Mouse (Mus musculus) ES-E14 (cell line): ENCODE measurements at regions not wholly inside any gene's neighbourhood (a gene's known extent, or its start where the extent isn't known, plus 50 kb on each side); places are given as distances from the start of the nearest gene placed in this dataset.

Experiments used
- DNase-seq: peaks from one replicate; pipeline ENCODE4 v3.0.0-alpha.2; 2013; ENCODE audit warnings: low read depth, low spot score
- H3K27ac ChIP-seq: 2 replicates; pipeline ENCODE4 v1.5.1; 2012; ENCODE audit warnings: low read depth, mild to moderate bottlenecking, low read length, moderate library complexity, mixed read lengths; ENCODE audit not compliant: poor library complexity, insufficient read depth, severe bottlenecking
- H3K36me3 ChIP-seq: 2 replicates; pipeline ENCODE4 v1.6.1; 2012; ENCODE audit warnings: mild to moderate bottlenecking, low read length, moderate library complexity, mixed read lengths; ENCODE audit not compliant: control insufficient read depth, poor library complexity, insufficient read depth, severe bottlenecking
- H3K4me1 ChIP-seq, 2 experiments: fragments of 150-350 bp in 1 of 2; sonication (generic) in 1 of 2; 2 replicates each; pipeline ENCODE4 v1.6.1; 2012; ENCODE audit warnings: low read length in 2 of 2, mild to moderate bottlenecking in 1 of 2, mixed read lengths in 1 of 2; ENCODE audit not compliant: control insufficient read depth in 2 of 2, insufficient read depth in 2 of 2, poor library complexity in 1 of 2
- H3K4me3 ChIP-seq, 2 experiments: fragments of 150-350 bp in 1 of 2; sonication (generic) in 1 of 2; 2 replicates each; pipeline ENCODE4 v1.5.1; 2012; ENCODE audit warnings: low read length in 2 of 2, low read depth in 1 of 2, mild to moderate bottlenecking in 1 of 2, mixed read lengths in 1 of 2; ENCODE audit not compliant: insufficient read depth in 1 of 2, poor library complexity in 1 of 2, severe bottlenecking in 1 of 2
- H3K9ac ChIP-seq: 2 replicates; pipeline ENCODE4 v1.6.1; 2012; ENCODE audit warnings: low read depth, mild to moderate bottlenecking, low read length, mixed read lengths; ENCODE audit not compliant: poor library complexity, insufficient read depth, severe bottlenecking
- H3K9me3 ChIP-seq: fragments of 150-350 bp; sonication (generic); 2 replicates; pipeline ENCODE4 v1.6.1; 2012; ENCODE audit warnings: low read depth, mild to moderate bottlenecking, low read length; ENCODE audit not compliant: control insufficient read depth, insufficient read depth
- CHD2 ChIP-seq: IDR thresholded peaks from 2 replicates; pipeline ENCODE4 v1.6.1; 2014; ENCODE audit warnings: mild to moderate bottlenecking, low read depth, low read length, inconsistent platforms
- HCFC1 ChIP-seq: IDR thresholded peaks from 2 replicates; pipeline ENCODE4 v1.6.1; 2012; ENCODE audit warnings: low read length, inconsistent platforms, borderline replicate concordance; ENCODE audit not compliant: insufficient read depth
- MAFK ChIP-seq: IDR thresholded peaks from 2 replicates; pipeline ENCODE4 v1.6.1; 2014; ENCODE audit warnings: mild to moderate bottlenecking, low read depth, low read length, inconsistent platforms; ENCODE audit not compliant: insufficient read depth
- ZC3H11A ChIP-seq: IDR thresholded peaks from 2 replicates; pipeline ENCODE4 v1.6.1; 2012; ENCODE audit warnings: low read depth, mild to moderate bottlenecking, inconsistent platforms, low read length, borderline replicate concordance
- ZNF384 ChIP-seq: IDR thresholded peaks from 2 replicates; pipeline ENCODE4 v1.6.1; 2012; ENCODE audit warnings: low read depth, low read length, inconsistent platforms
- in situ Hi-C, 2 experiments: fragments of 600-800 bp; cut with MboI; formaldehyde crosslinking; loops; one replicate each; pipeline ENCODE4 v1.15.1; 2025; ENCODE audit warnings: low sequenced_read_pairs in 2 of 2, inconsistent platforms in 1 of 2; ENCODE audit not compliant: unreplicated experiment in 2 of 2

DNA sequence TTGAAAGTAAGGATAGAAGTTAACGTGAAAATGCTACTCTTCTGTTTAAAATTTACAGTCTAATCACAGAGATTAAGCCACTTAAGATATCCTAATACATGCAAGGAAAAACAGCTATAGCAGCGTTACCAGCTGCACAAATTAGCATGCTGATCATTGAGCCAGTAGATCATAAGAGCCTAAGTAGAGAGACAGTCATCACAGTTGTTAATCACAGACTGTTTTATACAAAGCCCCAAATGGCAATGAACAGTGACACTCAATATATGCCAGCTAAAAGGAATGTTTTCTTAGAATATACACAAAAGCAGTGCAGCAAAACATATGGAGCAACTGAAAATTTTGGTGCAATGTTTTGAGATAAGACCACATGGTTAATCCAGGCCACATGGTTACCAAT lies 64.7 kb upstream of the Ppp1r3a start:
- H3K27ac ChIP-seq: no peak overlapping the region
- H3K36me3 ChIP-seq: no peaks in the 10 kb centered on the region
- H3K4me1 ChIP-seq: no peaks in the 10 kb centered on the region
- in situ Hi-C loops: no loop called here
- no peaks in the 10 kb centered on the region for H3K9me3 ChIP-seq
- no peak for DNase-seq
- H3K4me3 ChIP-seq: no peak overlapping the region
- TF ChIP-seq ZNF384 (no peak), ZC3H11A (no peak), HCFC1 (no peak), CHD2 (no peak), MAFK (no peak)
- H3K9ac ChIP-seq: no peak overlapping the region

DNA sequence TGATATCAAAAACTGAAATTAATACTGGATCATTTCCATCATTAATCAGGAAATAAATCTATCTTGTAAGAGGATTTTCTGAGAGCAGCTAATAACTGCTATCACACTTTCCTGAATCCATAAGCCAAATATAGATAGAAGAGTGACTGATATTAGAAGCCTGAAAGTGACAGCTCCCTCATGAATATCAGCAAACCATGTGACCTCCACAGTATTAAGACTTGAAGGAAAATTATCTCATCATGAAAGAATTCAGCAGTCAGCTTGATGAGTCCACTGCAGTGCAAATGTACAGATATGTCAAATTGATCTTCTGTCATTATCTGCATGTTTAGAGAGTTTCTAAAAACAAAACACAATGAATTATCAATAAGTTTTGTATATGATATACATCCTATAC lies 69.7 kb upstream of the Ppp1r3a start:
- TF ChIP-seq ZC3H11A (no peak), MAFK (no peak), ZNF384 (no peak), HCFC1 (no peak), CHD2 (no peak)
- Histone ChIP-seq H3K4me3 (no peak overlapping the region), H3K9ac (no peak overlapping the region), H3K36me3 (no peaks in the 10 kb centered on the region), H3K27ac (no peak overlapping the region), H3K9me3 (no peaks in the 10 kb centered on the region), H3K4me1 (no peaks in the 10 kb centered on the region)
- in situ Hi-C loops: no loop called here
- DNase-seq: no peak

DNA sequence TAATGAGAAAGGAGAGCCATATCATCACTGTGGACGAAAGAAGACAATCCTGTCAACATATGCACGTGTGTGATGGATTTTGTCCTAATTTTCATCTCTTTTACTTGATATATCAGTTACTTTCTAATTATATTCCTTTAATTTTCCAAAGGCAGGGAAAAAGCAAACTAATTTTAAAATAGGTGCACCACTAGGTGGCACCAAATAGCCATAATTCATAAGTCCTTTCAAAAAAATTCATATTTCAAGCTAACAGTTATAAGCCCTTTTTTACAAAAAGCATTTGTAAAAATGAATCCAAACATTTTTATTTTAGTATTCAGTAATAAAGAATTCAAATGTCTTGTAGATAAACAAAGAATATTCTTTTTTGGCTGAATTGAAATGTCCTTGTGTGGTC lies 62.2 kb upstream of the Foxp2 start:
- in situ Hi-C loops: no loop called here

More for the DNA sequence above, 62.2 kb upstream of the Foxp2 start:
- peak; percentile 3 for DNase-seq
- Histone ChIP-seq H3K27ac (no peak overlapping the region), H3K4me1 (no peaks in the 10 kb centered on the region), H3K9me3 (no peaks in the 10 kb centered on the region), H3K9ac (no peak overlapping the region), H3K36me3 (no peaks in the 10 kb centered on the region), H3K4me3 (no peak overlapping the region)
- TF ChIP-seq HCFC1 (no peak), MAFK (no peak), ZC3H11A (no peak), CHD2 (no peak), ZNF384 (no peak)
